Mouse (Mus musculus): ENCODE data around the gene Ankrd24.

- TF ChIP-seq CTCF (IDR thresholded peaks at IDR 0.05) (no peak), EP300 (IDR thresholded peaks at IDR 0.05; ENCODE audit: insufficient read depth, low read depth, low read length) (no peak)
Measured at GRCm38 (mm10) chr10:81583347-81583746, 45.0 kb upstream of the Ankrd24 start.
